ENCODE assay signal across 29 mouse cellular contexts in genomic region chr11:111328258-111328657, GRCm38 (mm10).
"Had no signal": no experiment of that assay in that cellular context is flagged by ENCODE, and none has a peak within 500 bp of the region (broad histone marks: within the 10 kb centered on the region; RNA-seq: fewer than 3 reads in every experiment).

No protein-coding gene starts in this region.

- H3K36me3 ChIP-seq: limb, embryonic 10.5 days; limb, embryonic 12.5 days; limb, embryonic 13.5 days; limb, embryonic 15.5 days; liver, embryonic 12.5 days; liver, embryonic 13.5 days; liver, embryonic 15.5 days; lung, embryonic 15.5 days; midbrain, embryonic 10.5 days; midbrain, embryonic 12.5 days; midbrain, embryonic 13.5 days had no signal

- ATAC-seq: liver, embryonic 12.5 days; liver, postnatal 0 days; lung, postnatal 0 days; midbrain, embryonic 13.5 days; midbrain, embryonic 16.5 days had no signal

- DNase-seq: left cerebral cortex, postnatal 4 days; liver; liver, embryonic 13.5 days; liver, postnatal 0 days; lung, adult 2 months; lung, postnatal 10 days; lung, postnatal 14 days; lung, postnatal 36 days; lung, postnatal 4 days; midbrain, embryonic 14.5 days had no signal

- H3K4me3 ChIP-seq: left cerebral cortex, adult 2 months; limb, embryonic 10.5 days; limb, embryonic 12.5 days; limb, embryonic 13.5 days; limb, embryonic 15.5 days; liver, embryonic 12.5 days; liver, embryonic 13.5 days; liver, embryonic 15.5 days; lung, embryonic 15.5 days; megakaryocyte, embryonic 14.5 days; midbrain, embryonic 10.5 days; midbrain, embryonic 12.5 days; midbrain, embryonic 13.5 days; myocyte had no signal

- H3K4me1 ChIP-seq: limb, embryonic 10.5 days; limb, embryonic 12.5 days; limb, embryonic 13.5 days; limb, embryonic 15.5 days; liver, embryonic 12.5 days; liver, embryonic 13.5 days; liver, embryonic 15.5 days; lung, embryonic 15.5 days; megakaryocyte, embryonic 14.5 days; midbrain, embryonic 10.5 days; midbrain, embryonic 12.5 days; midbrain, embryonic 13.5 days had no signal

- H3K27me3 ChIP-seq: limb, embryonic 12.5 days; limb, embryonic 13.5 days; limb, embryonic 15.5 days; liver, embryonic 12.5 days; liver, embryonic 13.5 days; liver, embryonic 15.5 days; lung, embryonic 15.5 days; megakaryocyte, embryonic 14.5 days; midbrain, embryonic 12.5 days had no signal

- H3K9me3 ChIP-seq: limb, embryonic 10.5 days; limb, embryonic 12.5 days; limb, embryonic 13.5 days; limb, embryonic 15.5 days; liver, embryonic 12.5 days; liver, embryonic 13.5 days; liver, embryonic 15.5 days; lung, embryonic 15.5 days; midbrain, embryonic 10.5 days; midbrain, embryonic 12.5 days; midbrain, embryonic 13.5 days had no signal

- H3K4me2 ChIP-seq: limb, embryonic 12.5 days; limb, embryonic 13.5 days; limb, embryonic 15.5 days; liver, embryonic 11.5 days; liver, embryonic 12.5 days; liver, embryonic 13.5 days; liver, embryonic 15.5 days; lung, embryonic 15.5 days; midbrain, embryonic 11.5 days; midbrain, embryonic 12.5 days; midbrain, embryonic 13.5 days had no signal

- H3K9ac ChIP-seq: limb, embryonic 12.5 days; limb, embryonic 13.5 days; limb, embryonic 15.5 days; liver, embryonic 12.5 days; liver, embryonic 13.5 days; liver, embryonic 14.5 days; liver, embryonic 15.5 days; liver, postnatal 0 days; lung, embryonic 15.5 days; midbrain, embryonic 12.5 days; midbrain, embryonic 13.5 days had no signal

- H3K27ac ChIP-seq: left cerebral cortex, adult 2 months; limb, embryonic 10.5 days; limb, embryonic 12.5 days; limb, embryonic 13.5 days; limb, embryonic 15.5 days; liver, embryonic 12.5 days; liver, embryonic 13.5 days; liver, embryonic 14.5 days; liver, embryonic 15.5 days; lung, embryonic 15.5 days; macrophage; midbrain, embryonic 10.5 days; midbrain, embryonic 12.5 days; midbrain, embryonic 13.5 days had no signal
